Mouse (Mus musculus): Measurements from ENCODE around the gene Cdk6. TPM values are rescaled to one million over a fixed set of nuclear protein-coding genes. Genes with fewer than 3 reads are reported as not detected.

The Cdk6 gene
- polyA plus RNA-seq, 1 experiment from 2014 or later, result 36.0 TPM

DNA sequence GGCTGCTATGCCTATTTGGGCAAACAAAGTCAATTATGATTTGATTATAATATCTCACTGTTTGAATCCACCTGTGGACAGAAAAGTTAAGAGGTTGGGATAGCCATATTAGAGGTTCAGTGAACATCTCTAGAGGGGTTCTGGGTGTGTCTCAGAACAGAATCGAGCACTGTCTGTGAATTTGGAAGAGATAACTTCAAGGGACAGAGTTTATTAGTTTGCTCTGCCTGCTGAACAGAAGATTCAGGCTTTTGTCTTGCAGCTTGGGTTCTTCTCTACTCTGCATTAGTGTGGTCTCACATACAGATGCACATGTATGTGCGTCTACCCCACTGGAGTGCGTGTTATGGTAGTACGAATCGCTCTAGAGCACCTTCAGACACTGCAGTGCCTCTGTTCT is 20.0 kb downstream of the Cdk6 start:
- Histone ChIP-seq H3K4me3 (replicated peaks) (no peak overlapping the region), H3K9me3 (replicated peaks) (no peaks in the 10 kb centered on the region), H3K27me3 (no peaks in the 10 kb centered on the region), H3K4me2 (replicated peaks) (no peak overlapping the region), H3K9ac (no peak overlapping the region), H3K27ac (replicated peaks) (no peak overlapping the region), H3K4me1 (no peaks in the 10 kb centered on the region), H3K36me3 (no peaks in the 10 kb centered on the region)
- no peak for ATAC-seq (ENCODE audit: insufficient number of reproducible peaks, low FRiP score, low TSS enrichment, low read depth)
- 87% methylated on average over 5 of the region's 5 CpGs for WGBS

GRCm38 (mm10) chr5:3362111-3362510 is 20.8 kb downstream of the Cdk6 start:
- Histone ChIP-seq H3K9ac (no peak overlapping the region), H3K4me1 (no peaks in the 10 kb centered on the region), H3K36me3 (no peaks in the 10 kb centered on the region), H3K4me2 (replicated peaks) (no peak overlapping the region), H3K27ac (replicated peaks) (no peak overlapping the region), H3K4me3 (replicated peaks) (no peak overlapping the region), H3K27me3 (no peaks in the 10 kb centered on the region), H3K9me3 (replicated peaks) (no peaks in the 10 kb centered on the region)
- ATAC-seq (ENCODE audit: insufficient number of reproducible peaks, low FRiP score, low TSS enrichment, low read depth), result no peak
- 81% methylated on average over 8 of the region's 8 CpGs for WGBS

GRCm38 (mm10) chr5:3363036-3363983 is 22.0 kb downstream of the Cdk6 start:
- H3K4me3 ChIP-seq (replicated peaks), result no peak overlapping the region
- ATAC-seq (ENCODE audit: insufficient number of reproducible peaks, low FRiP score, low TSS enrichment, low read depth), result no peak
- 72% methylated on average over 15 of the region's 15 CpGs for WGBS

GRCm38 (mm10) chr5:3367045-3367444 is 25.8 kb downstream of the Cdk6 start:
- Histone ChIP-seq H3K27ac (replicated peaks) (no peak overlapping the region), H3K9me3 (replicated peaks) (no peaks in the 10 kb centered on the region), H3K9ac (no peak overlapping the region), H3K27me3 (no peaks in the 10 kb centered on the region), H3K4me3 (replicated peaks) (no peak overlapping the region), H3K4me2 (replicated peaks) (no peak overlapping the region), H3K36me3 (no peaks in the 10 kb centered on the region), H3K4me1 (no peaks in the 10 kb centered on the region)
- WGBS, result 95% methylated on average over 4 of the region's 4 CpGs
- no peak for ATAC-seq (ENCODE audit: insufficient number of reproducible peaks, low FRiP score, low TSS enrichment, low read depth)

More at GRCm38 (mm10) chr5:3363036-3363983, 22.0 kb downstream of the Cdk6 start:
- Histone ChIP-seq H3K27ac (replicated peaks) (no peak overlapping the region), H3K36me3 (no peaks in the 10 kb centered on the region), H3K9ac (no peak overlapping the region), H3K4me1 (no peaks in the 10 kb centered on the region), H3K27me3 (no peaks in the 10 kb centered on the region), H3K9me3 (replicated peaks) (no peaks in the 10 kb centered on the region), H3K4me2 (replicated peaks) (no peak overlapping the region)

DNA sequence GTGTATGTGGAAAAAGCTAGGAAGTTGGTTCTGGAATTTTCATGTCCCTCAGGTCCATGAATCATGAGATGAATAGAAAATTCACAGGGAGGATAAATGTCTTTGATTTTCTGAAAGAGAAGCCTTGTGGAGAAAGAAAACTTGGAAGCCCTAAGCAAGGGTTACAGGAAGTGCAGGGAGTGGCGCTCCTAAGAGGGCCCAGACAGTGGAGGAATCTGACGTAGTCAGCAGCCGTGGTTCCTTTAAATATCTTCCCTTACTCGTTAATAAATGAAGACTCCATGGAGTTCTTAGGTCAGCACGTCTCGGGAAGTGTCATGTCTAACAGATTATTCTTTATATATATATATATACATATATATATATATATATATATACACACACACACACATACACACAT is 28.0 kb downstream of the Cdk6 start:
- Histone ChIP-seq H3K27me3 (no peaks in the 10 kb centered on the region), H3K9ac (no peak overlapping the region), H3K36me3 (no peaks in the 10 kb centered on the region), H3K27ac (replicated peaks) (no peak overlapping the region), H3K4me1 (no peaks in the 10 kb centered on the region), H3K9me3 (replicated peaks) (no peaks in the 10 kb centered on the region), H3K4me2 (replicated peaks) (no peak overlapping the region), H3K4me3 (replicated peaks) (no peak overlapping the region)
- ATAC-seq (ENCODE audit: insufficient number of reproducible peaks, low FRiP score, low TSS enrichment, low read depth), result no peak
- whole genome bisulfite sequencing, result 52% methylated on average over 6 of the region's 6 CpGs

- H3K9ac ChIP-seq, result no peak overlapping the region
- no peaks in the 10 kb centered on the region for H3K36me3 ChIP-seq
- no peak for ATAC-seq (ENCODE audit: insufficient number of reproducible peaks, low FRiP score, low TSS enrichment, low read depth)
- H3K4me3 ChIP-seq (replicated peaks), result no peak overlapping the region
- WGBS, result 88% methylated on average over 2 of the region's 2 CpGs
- no peak overlapping the region for H3K27ac ChIP-seq (replicated peaks)
- H3K4me1 ChIP-seq, result no peaks in the 10 kb centered on the region
- no peaks in the 10 kb centered on the region for H3K9me3 ChIP-seq (replicated peaks)
- H3K4me2 ChIP-seq (replicated peaks), result no peak overlapping the region
- H3K27me3 ChIP-seq, result no peaks in the 10 kb centered on the region
Measured at GRCm38 (mm10) chr5:3371212-3371611, 29.9 kb downstream of the Cdk6 start.

GRCm38 (mm10) chr5:3373170-3373569 is 31.9 kb downstream of the Cdk6 start:
- H3K27ac ChIP-seq (replicated peaks), result no peak overlapping the region

GRCm38 (mm10) chr5:3374763-3375162 is 33.5 kb downstream of the Cdk6 start:
- no peaks in the 10 kb centered on the region for H3K9me3 ChIP-seq (replicated peaks)
- H3K4me2 ChIP-seq (replicated peaks), result no peak overlapping the region
- no peak for ATAC-seq (ENCODE audit: insufficient number of reproducible peaks, low FRiP score, low TSS enrichment, low read depth)
- 81% methylated on average over 10 of the region's 10 CpGs for WGBS
- H3K4me1 ChIP-seq, result no peaks in the 10 kb centered on the region
- H3K4me3 ChIP-seq (replicated peaks), result no peak overlapping the region
- H3K27ac ChIP-seq (replicated peaks), result no peak overlapping the region
- H3K36me3 ChIP-seq, result no peaks in the 10 kb centered on the region
- no peak overlapping the region for H3K9ac ChIP-seq
- no peaks in the 10 kb centered on the region for H3K27me3 ChIP-seq

More at GRCm38 (mm10) chr5:3373170-3373569, 31.9 kb downstream of the Cdk6 start:
- H3K4me3 ChIP-seq (replicated peaks), result no peak overlapping the region
- H3K36me3 ChIP-seq, result no peaks in the 10 kb centered on the region
- H3K4me2 ChIP-seq (replicated peaks), result no peak overlapping the region
- no peak for ATAC-seq (ENCODE audit: insufficient number of reproducible peaks, low FRiP score, low TSS enrichment, low read depth)
- 86% methylated on average over 10 of the region's 10 CpGs for WGBS
- no peak overlapping the region for H3K9ac ChIP-seq
- no peaks in the 10 kb centered on the region for H3K4me1 ChIP-seq
- H3K27me3 ChIP-seq, result no peaks in the 10 kb centered on the region
- H3K9me3 ChIP-seq (replicated peaks), result no peaks in the 10 kb centered on the region

GRCm38 (mm10) chr5:3376167-3376566 is 34.9 kb downstream of the Cdk6 start:
- Histone ChIP-seq H3K4me1 (no peaks in the 10 kb centered on the region), H3K4me2 (replicated peaks) (no peak overlapping the region), H3K27me3 (no peaks in the 10 kb centered on the region), H3K9ac (no peak overlapping the region), H3K4me3 (replicated peaks) (no peak overlapping the region), H3K27ac (replicated peaks) (no peak overlapping the region), H3K36me3 (no peaks in the 10 kb centered on the region), H3K9me3 (replicated peaks) (no peaks in the 10 kb centered on the region)
- WGBS, result 80% methylated on average over 2 of the region's 2 CpGs
- no peak for ATAC-seq (ENCODE audit: insufficient number of reproducible peaks, low FRiP score, low TSS enrichment, low read depth)

GRCm38 (mm10) chr5:3379252-3379651 is 38.0 kb downstream of the Cdk6 start:
- no peak overlapping the region for H3K4me3 ChIP-seq (replicated peaks)
- no peaks in the 10 kb centered on the region for H3K27me3 ChIP-seq
- H3K9me3 ChIP-seq (replicated peaks), result no peaks in the 10 kb centered on the region
- 0 out of 2 replicates have a peak, but pooled peaks cover 2% of the 10 kb centered on the region for H3K4me1 ChIP-seq
- no peak overlapping the region for H3K27ac ChIP-seq (replicated peaks)
- no peak overlapping the region for H3K9ac ChIP-seq
- H3K4me2 ChIP-seq (replicated peaks), result no peak overlapping the region
- ATAC-seq (ENCODE audit: insufficient number of reproducible peaks, low FRiP score, low TSS enrichment, low read depth), result no peak
- H3K36me3 ChIP-seq, result no peaks in the 10 kb centered on the region
- 79% methylated on average over 4 of the region's 4 CpGs for WGBS

- no peak overlapping the region for H3K4me2 ChIP-seq (replicated peaks)
- H3K36me3 ChIP-seq, result no peaks in the 10 kb centered on the region
- WGBS, result 66% methylated on average over 9 of the region's 9 CpGs
- H3K9me3 ChIP-seq (replicated peaks), result no peaks in the 10 kb centered on the region
- no peak overlapping the region for H3K27ac ChIP-seq (replicated peaks)
- H3K4me1 ChIP-seq, result 0 out of 2 replicates have a peak, but pooled peaks cover 2% of the 10 kb centered on the region
- no peaks in the 10 kb centered on the region for H3K27me3 ChIP-seq
- no peak for ATAC-seq (ENCODE audit: insufficient number of reproducible peaks, low FRiP score, low TSS enrichment, low read depth)
- no peak overlapping the region for H3K9ac ChIP-seq
- no peak overlapping the region for H3K4me3 ChIP-seq (replicated peaks)
Measured at GRCm38 (mm10) chr5:3380692-3381233, 39.5 kb downstream of the Cdk6 start.

All from embryonic facial prominence, embryonic 15.5 days (tissue).